Mouse (Mus musculus): ENCODE results near the gene Ift140.

Gene Ift140

DNA sequence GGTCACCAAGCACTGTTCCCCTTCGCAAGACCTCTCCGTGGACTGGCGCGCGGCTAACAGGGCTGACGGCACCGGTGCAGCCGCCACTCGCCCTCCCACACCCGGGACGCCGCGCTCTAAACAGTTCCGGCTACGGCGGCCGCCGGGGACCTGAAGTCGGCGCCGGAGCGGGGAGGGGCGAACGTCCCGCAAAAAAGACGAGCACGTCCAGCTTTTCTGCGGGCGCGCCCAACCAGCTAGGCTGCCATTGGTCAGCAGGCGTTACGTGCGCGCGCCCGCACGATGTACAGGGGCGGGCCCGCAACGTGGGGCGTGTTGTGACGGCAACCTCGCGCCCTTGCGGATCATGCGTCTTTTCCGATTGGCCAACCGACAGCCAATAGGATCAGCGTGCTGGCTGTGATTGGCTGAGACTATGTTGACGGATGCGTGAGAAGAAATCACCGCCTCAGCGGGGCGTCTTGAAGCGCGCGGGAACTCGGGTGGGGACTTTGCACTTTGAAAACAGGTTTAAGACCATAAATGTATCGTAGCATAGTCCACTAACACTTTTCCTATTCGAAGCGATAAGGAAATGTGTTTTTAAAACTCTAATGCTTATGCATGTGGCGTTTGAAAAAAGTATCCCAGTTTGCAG, at the start of gene Ift140, which contains the start of gene Cramp1l:
Gene Ift140, plus strand, starts transcription at position 431 of the 637 bp plus-strand sequence.
Gene Cramp1l, minus strand, starts transcription at position 134 of the 637 bp plus-strand sequence.
- DNase-seq (ENCODE audit: low spot score), result peak; percentile 99

GRCm38 (mm10) chr17:24987221-24987620, 28.7 kb upstream of the Ift140 start:
- DNase-seq (ENCODE audit: low spot score), result no peak

DNA sequence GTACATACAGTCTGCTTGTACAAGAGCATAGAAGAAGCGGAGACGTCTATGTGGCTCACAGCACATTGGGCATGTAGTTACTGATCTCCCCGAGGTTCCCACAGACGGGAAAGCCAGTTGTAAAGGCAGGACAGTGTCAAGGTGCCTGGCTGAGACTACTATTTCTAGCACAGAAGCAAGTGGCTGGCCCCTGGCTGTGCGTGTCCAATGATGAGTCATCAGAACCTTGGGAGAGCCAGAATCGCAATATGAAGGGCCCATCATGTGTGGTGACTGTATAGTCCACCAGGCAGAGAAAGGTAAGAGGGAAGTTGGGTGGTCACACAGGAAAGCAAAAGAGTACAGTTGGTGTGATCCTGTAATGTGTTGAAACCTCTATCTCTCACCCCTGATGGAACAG, 21.2 kb upstream of the Ift140 start:
- no peak for DNase-seq (ENCODE audit: low spot score)

GRCm38 (mm10) chr17:25005102-25005501, 10.8 kb upstream of the Ift140 start:
- no peak for DNase-seq (ENCODE audit: low spot score)

DNA sequence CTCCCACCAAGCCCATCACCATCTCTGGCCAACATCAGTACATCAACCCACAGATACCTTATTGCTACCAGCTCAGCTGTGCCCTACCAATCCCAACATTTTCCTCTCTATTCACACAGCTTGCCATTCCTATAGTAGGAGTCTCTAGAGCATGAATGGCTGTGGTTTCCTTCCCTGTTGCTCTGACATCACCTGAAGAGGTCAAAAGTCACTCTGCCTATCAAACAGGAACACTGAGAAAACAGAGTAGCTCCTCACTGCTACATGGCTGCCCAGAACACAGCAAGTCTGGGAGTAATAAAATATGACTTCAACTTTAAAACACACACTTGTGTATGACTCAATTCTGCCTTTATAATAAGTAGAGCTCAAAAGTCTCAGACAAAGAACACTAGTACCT, 8.4 kb upstream of the Ift140 start:
- no peak for DNase-seq (ENCODE audit: low spot score)

- peak; percentile 3 for DNase-seq (ENCODE audit: low spot score)
Observed at GRCm38 (mm10) chr17:25013606-25014501, 2.0 kb upstream of the Ift140 start.

- DNase-seq (ENCODE audit: low spot score), result peak; percentile 10
Observed at GRCm38 (mm10) chr17:25014841-25015570, 879 bp upstream of the Ift140 start.

- DNase-seq (ENCODE audit: low spot score), result peak; percentile 70
Observed at GRCm38 (mm10) chr17:25016292-25017132, 627 bp downstream of the Ift140 start.

- DNase-seq (ENCODE audit: low spot score), result no peak
Observed at GRCm38 (mm10) chr17:25036183-25036582, 20.3 kb downstream of the Ift140 start.

- no peak for DNase-seq (ENCODE audit: low spot score)
Observed at GRCm38 (mm10) chr17:25044879-25045278, 29.0 kb downstream of the Ift140 start.

DNA sequence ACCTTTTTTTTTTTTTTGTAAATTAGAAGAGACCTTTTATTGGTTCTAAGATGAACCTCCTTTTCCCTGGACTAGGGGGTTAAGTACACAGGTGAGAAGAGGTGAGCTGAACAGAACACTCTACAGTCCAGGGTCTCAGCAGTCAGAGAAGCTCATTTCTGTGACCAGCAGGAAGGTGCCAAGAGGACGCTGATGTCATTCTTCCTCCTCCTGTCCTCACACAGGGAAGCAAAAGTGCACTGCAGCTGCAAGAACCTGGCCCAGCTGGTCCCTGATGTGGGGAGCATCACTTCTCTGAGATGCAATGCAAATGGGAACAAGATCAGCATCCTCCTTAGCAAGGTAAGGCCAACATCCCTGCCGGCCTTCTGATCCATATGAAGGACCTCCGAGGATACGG, 29.4 kb downstream of the Ift140 start:
- no peak for DNase-seq (ENCODE audit: low spot score)

GRCm38 (mm10) chr17:25047143-25047542, 31.3 kb downstream of the Ift140 start:
- DNase-seq (ENCODE audit: low spot score), result no peak

GRCm38 (mm10) chr17:25053274-25053673, 37.4 kb downstream of the Ift140 start:
- DNase-seq (ENCODE audit: low spot score), result no peak

- DNase-seq (ENCODE audit: low spot score), result no peak
Observed at GRCm38 (mm10) chr17:25057041-25057440, 41.2 kb downstream of the Ift140 start.

DNA sequence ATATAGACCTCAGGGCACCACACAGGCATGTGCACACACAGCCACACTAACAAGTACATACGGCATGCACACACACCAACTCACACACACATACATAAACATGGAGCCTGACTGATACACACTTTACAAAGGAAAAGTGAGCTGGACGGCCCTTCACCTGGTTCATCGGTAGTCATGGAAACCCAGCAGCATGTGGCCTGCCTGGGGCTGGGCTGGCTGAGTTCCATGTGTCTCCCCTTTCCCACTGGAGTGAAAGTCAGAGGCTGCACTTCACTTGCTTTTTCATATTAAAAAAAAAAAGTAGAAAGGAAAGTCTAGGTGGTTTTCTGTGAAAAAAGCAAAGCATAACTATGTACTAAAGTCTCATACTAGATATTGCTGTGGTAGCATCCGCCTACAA, 47.4 kb downstream of the Ift140 start:
- no peak for DNase-seq (ENCODE audit: low spot score)

DNA sequence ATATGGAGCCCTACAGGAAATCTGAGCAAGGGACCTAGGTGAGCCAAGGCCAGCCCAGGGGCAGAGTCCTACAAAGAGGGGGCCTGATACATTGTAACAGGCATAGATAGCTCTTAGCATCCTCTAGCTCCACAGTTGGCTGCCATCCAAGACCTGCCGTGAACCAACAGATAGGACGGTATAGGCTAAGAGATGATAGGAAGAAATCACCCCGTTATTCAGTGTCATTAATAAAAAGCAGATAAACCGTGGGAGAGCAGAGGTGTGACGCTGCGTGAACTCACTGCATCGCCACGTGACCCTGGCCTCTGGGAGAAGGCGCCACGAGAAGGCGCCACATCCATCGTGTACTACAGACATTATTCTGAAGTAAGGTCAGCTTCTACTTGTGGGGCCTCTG, 48.0 kb downstream of the Ift140 start:
- no peak for DNase-seq (ENCODE audit: low spot score)

DNA sequence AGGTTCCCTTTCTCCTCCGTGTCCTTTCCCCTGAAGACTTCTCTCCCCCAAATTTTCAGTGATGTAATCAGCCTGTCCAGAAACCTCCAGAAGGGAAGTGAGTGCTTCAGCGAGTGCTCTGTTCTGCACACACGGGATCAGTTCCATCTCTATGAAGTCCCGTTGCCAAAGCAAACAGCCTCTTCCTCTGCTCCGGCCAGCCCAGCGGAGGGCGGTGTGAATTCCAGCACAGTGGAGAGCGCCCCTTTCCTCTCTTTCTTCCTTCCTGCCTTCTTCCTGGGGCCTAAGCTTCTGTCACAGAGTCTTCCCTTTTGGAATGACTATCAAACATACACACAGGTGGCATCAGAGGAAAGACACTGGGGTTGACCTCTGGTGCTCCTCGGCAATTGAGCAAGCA, 48.5 kb downstream of the Ift140 start:
- no peak for DNase-seq (ENCODE audit: low spot score)

GRCm38 (mm10) chr17:25065189-25065588, 49.3 kb downstream of the Ift140 start:
- no peak for DNase-seq (ENCODE audit: low spot score)

DNA sequence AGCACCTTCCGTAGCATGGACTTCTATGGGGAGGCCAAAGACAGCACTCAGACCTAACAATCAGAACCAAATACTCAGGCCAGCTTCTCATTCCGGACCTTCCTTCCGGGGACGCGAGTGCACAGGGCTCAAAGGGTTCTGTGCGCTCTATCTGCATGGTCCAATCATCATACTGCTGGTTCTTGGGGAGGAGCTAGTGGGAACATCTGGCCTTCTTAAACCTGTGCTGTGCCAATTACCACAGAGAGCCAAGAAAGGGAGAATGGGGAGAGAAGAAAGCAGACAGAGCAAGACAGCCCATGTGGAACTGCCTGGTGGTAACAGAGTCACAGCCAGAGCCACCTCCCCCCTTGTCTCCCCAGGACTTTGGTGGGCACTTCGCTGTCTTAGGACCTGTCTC, 50.7 kb downstream of the Ift140 start:
- DNase-seq (ENCODE audit: low spot score), result no peak

DNA sequence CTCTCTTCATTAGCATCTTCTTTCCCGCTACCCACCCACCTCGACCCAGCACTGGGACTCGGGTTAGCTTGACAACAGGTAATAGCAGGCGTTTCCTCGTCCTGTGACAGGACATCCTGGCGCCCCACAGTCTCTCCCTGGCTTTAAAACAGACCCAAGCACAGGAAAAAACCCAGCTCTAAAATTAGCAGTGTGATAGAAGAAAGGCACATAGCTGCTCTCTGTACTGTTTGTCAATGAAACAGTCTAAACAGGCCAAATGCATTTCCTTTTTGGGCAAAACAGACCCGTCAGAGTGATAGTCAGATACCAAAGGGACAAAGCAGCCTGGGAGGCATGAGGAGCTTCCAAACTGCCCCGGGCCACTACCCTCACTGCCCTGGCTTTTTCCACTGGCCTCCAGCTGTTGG, 51.6 kb downstream of the Ift140 start:
- DNase-seq (ENCODE audit: low spot score), result no peak

DNA sequence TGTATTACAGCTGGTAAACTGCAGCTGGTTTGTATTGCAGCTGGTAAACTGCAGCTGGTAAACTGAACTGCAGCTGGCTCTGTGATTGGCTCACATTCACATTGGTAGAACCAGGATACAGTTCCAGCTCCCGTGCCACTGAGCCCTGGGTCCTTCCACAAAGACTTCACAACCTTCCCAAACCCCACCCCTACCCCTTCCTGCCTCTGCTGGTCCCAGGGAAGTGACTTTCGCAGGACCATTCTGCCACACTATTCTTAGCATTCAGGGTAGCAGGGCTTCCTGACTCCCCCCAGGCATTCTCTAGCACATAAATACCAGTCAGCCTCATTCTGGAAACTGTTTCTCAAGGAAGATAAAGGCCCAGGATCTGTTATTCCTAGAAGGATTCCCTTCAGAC, 52.8 kb downstream of the Ift140 start:
- DNase-seq (ENCODE audit: low spot score), result no peak

DNA sequence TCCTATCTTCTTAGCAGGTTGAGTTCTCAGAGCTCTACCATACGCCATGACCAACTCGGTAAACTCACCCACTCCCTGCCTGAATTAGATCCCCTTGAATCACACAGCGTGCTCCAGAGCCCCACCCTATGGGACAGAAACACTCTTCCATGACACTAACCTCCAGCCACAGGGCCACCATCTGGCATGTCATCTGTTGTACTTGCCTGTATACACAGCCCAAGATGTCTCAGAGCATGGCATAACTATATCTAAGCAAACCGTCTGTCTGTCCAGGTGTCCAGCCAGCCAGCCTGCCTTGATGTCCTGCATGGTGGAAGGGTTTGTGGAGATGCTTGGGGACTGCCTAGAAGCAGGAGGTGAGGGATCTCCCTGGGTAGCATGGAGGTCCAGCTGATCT, 61.0 kb downstream of the Ift140 start:
- DNase-seq (ENCODE audit: low spot score), result no peak
